Mouse (Mus musculus) bone marrow macrophage, adult 2 months (primary cell): Measurements from ENCODE around the gene Golt1a.
"Not testable (repeated sequence)": the region's sequence is repeated elsewhere in the genome, so short reads cannot be mapped to it uniquely, and the experiment has no call there.

Experiments
- CTCF ChIP-seq: IDR thresholded peaks from 2 replicates; pipeline ENCODE4 v1.5.1; 2012; ENCODE audit warnings: low read depth, mild to moderate bottlenecking, low read length, moderate library complexity
- POLR2A ChIP-seq: IDR thresholded peaks from 2 replicates; pipeline ENCODE4 v1.6.1; 2012; ENCODE audit warnings: mild to moderate bottlenecking, low read depth, low read length, borderline replicate concordance

- not testable (repeated sequence) for TF ChIP-seq CTCF, POLR2A
These were observed 30.8 kb downstream of the Golt1a start for GRCm38 (mm10) chr1:133340403-133340802.
